Mouse (Mus musculus): ENCODE measurements at regions not wholly inside any gene's neighbourhood (a gene's known extent, or its start where the extent isn't known, plus 50 kb on each side); places are given as distances from the start of the nearest gene placed in this dataset.
"Not testable (repeated sequence)": the region's sequence is repeated elsewhere in the genome, so short reads cannot be mapped to it uniquely, and the experiment has no call there.

GRCm38 (mm10) chr13:75440051-75440450, 266.5 kb upstream of the Ell2 start:
- H3K4me1 ChIP-seq (ENCODE audit: control insufficient read depth in 2 of 2, insufficient read depth in 2 of 2, low read length in 2 of 2) = no peaks in the 10 kb centered on the region
- H3K9ac ChIP-seq (ENCODE audit: low read length) = no peak overlapping the region
- WGBS = 94% methylated on average over 6 of the region's 6 CpGs
- no peak overlapping the region for H3K27ac ChIP-seq (replicated peaks in 1 of 2; ENCODE audit: control insufficient read depth in 1 of 2, insufficient read depth in 1 of 2, low read depth in 2 of 2, low read length in 2 of 2)
- no peak overlapping the region for H3K4me2 ChIP-seq (ENCODE audit: low read length)
- H3K4me3 ChIP-seq (ENCODE audit: control insufficient read depth in 1 of 2, insufficient read depth in 1 of 2, low read depth in 1 of 2, low read length in 2 of 2) = no peak overlapping the region
- no peaks in the 10 kb centered on the region for H3K36me3 ChIP-seq (ENCODE audit: control insufficient read depth, insufficient read depth, low read length)
- H3K27me3 ChIP-seq (ENCODE audit: control insufficient read depth, insufficient read depth, low read length) = no peaks in the 10 kb centered on the region
- ATAC-seq (ENCODE audit: insufficient number of reproducible peaks, insufficient read depth, low FRiP score, low read depth) = no peak
- H3K9me3 ChIP-seq (ENCODE audit: control insufficient read depth, low read length) = no peaks in the 10 kb centered on the region

GRCm38 (mm10) chr13:75460335-75460878, 246.2 kb upstream of the Ell2 start:
- Histone ChIP-seq H3K27me3 (ENCODE audit: control insufficient read depth, insufficient read depth, low read length) (no peaks in the 10 kb centered on the region), H3K27ac (replicated peaks in 1 of 2; ENCODE audit: control insufficient read depth in 1 of 2, insufficient read depth in 1 of 2, low read depth in 2 of 2, low read length in 2 of 2) (no peak overlapping the region), H3K36me3 (ENCODE audit: control insufficient read depth, insufficient read depth, low read length) (no peaks in the 10 kb centered on the region), H3K9ac (ENCODE audit: low read length) (no peak overlapping the region), H3K4me2 (ENCODE audit: low read length) (no peak overlapping the region), H3K9me3 (ENCODE audit: control insufficient read depth, low read length) (no peaks in the 10 kb centered on the region), H3K4me1 (ENCODE audit: control insufficient read depth in 2 of 2, insufficient read depth in 2 of 2, low read length in 2 of 2) (no peaks in the 10 kb centered on the region), H3K4me3 (ENCODE audit: control insufficient read depth in 1 of 2, insufficient read depth in 1 of 2, low read depth in 1 of 2, low read length in 2 of 2) (no peak overlapping the region)
- WGBS = 38% methylated on average over 1 of the region's 1 CpGs
- ATAC-seq (ENCODE audit: insufficient number of reproducible peaks, insufficient read depth, low FRiP score, low read depth) = no peak

GRCm38 (mm10) chr13:75461273-75461672, 245.3 kb upstream of the Ell2 start:
- H3K36me3 ChIP-seq (ENCODE audit: control insufficient read depth, insufficient read depth, low read length) = no peaks in the 10 kb centered on the region
- H3K27ac ChIP-seq (replicated peaks in 1 of 2; ENCODE audit: control insufficient read depth in 1 of 2, insufficient read depth in 1 of 2, low read depth in 2 of 2, low read length in 2 of 2) = no peak overlapping the region
- ATAC-seq (ENCODE audit: insufficient number of reproducible peaks, insufficient read depth, low FRiP score, low read depth) = no peak
- H3K9me3 ChIP-seq (ENCODE audit: control insufficient read depth, low read length) = no peaks in the 10 kb centered on the region
- no peaks in the 10 kb centered on the region for H3K4me1 ChIP-seq (ENCODE audit: control insufficient read depth in 2 of 2, insufficient read depth in 2 of 2, low read length in 2 of 2)
- no peak overlapping the region for H3K4me2 ChIP-seq (ENCODE audit: low read length)
- WGBS = 59% methylated on average over 2 of the region's 2 CpGs
- no peaks in the 10 kb centered on the region for H3K27me3 ChIP-seq (ENCODE audit: control insufficient read depth, insufficient read depth, low read length)
- H3K9ac ChIP-seq (ENCODE audit: low read length) = no peak overlapping the region
- no peak overlapping the region for H3K4me3 ChIP-seq (ENCODE audit: control insufficient read depth in 1 of 2, insufficient read depth in 1 of 2, low read depth in 1 of 2, low read length in 2 of 2)

- 92% methylated on average over 2 of the region's 2 CpGs for WGBS
Observed at GRCm38 (mm10) chr13:75467225-75467624, 239.3 kb upstream of the Ell2 start.

GRCm38 (mm10) chr13:75475828-75476597, 230.5 kb upstream of the Ell2 start:
- H3K27me3 ChIP-seq (ENCODE audit: control insufficient read depth, insufficient read depth, low read length) = no peaks in the 10 kb centered on the region
- no peaks in the 10 kb centered on the region for H3K36me3 ChIP-seq (ENCODE audit: control insufficient read depth, insufficient read depth, low read length)
- H3K9me3 ChIP-seq (ENCODE audit: control insufficient read depth, low read length) = no peaks in the 10 kb centered on the region
- no peak overlapping the region for H3K4me2 ChIP-seq (ENCODE audit: low read length)
- no peak overlapping the region for H3K4me3 ChIP-seq (ENCODE audit: control insufficient read depth in 1 of 2, insufficient read depth in 1 of 2, low read depth in 1 of 2, low read length in 2 of 2)
- WGBS = 73% methylated on average over 1 of the region's 1 CpGs
- no peaks in the 10 kb centered on the region for H3K4me1 ChIP-seq (ENCODE audit: control insufficient read depth in 2 of 2, insufficient read depth in 2 of 2, low read length in 2 of 2)
- H3K27ac ChIP-seq (replicated peaks in 1 of 2; ENCODE audit: control insufficient read depth in 1 of 2, insufficient read depth in 1 of 2, low read depth in 2 of 2, low read length in 2 of 2) = no peak overlapping the region
- no peak overlapping the region for H3K9ac ChIP-seq (ENCODE audit: low read length)
- ATAC-seq (ENCODE audit: insufficient number of reproducible peaks, insufficient read depth, low FRiP score, low read depth) = no peak

More at GRCm38 (mm10) chr13:75467225-75467624, 239.3 kb upstream of the Ell2 start:
- Histone ChIP-seq H3K36me3 (ENCODE audit: control insufficient read depth, insufficient read depth, low read length) (no peaks in the 10 kb centered on the region), H3K27ac (replicated peaks in 1 of 2; ENCODE audit: control insufficient read depth in 1 of 2, insufficient read depth in 1 of 2, low read depth in 2 of 2, low read length in 2 of 2) (no peak overlapping the region), H3K4me3 (ENCODE audit: control insufficient read depth in 1 of 2, insufficient read depth in 1 of 2, low read depth in 1 of 2, low read length in 2 of 2) (no peak overlapping the region), H3K27me3 (ENCODE audit: control insufficient read depth, insufficient read depth, low read length) (no peaks in the 10 kb centered on the region), H3K4me1 (ENCODE audit: control insufficient read depth in 2 of 2, insufficient read depth in 2 of 2, low read length in 2 of 2) (no peaks in the 10 kb centered on the region), H3K9ac (ENCODE audit: low read length) (no peak overlapping the region), H3K4me2 (ENCODE audit: low read length) (no peak overlapping the region), H3K9me3 (ENCODE audit: control insufficient read depth, low read length) (no peaks in the 10 kb centered on the region)
- ATAC-seq (ENCODE audit: insufficient number of reproducible peaks, insufficient read depth, low FRiP score, low read depth) = no peak

- not testable (repeated sequence) for H3K4me1 ChIP-seq (ENCODE audit: control insufficient read depth in 2 of 2, insufficient read depth in 2 of 2, low read length in 2 of 2); H3K36me3 ChIP-seq (ENCODE audit: control insufficient read depth, insufficient read depth, low read length); ATAC-seq (ENCODE audit: insufficient number of reproducible peaks, insufficient read depth, low FRiP score, low read depth); H3K9ac ChIP-seq (ENCODE audit: low read length); H3K27ac ChIP-seq (replicated peaks in 1 of 2; ENCODE audit: control insufficient read depth in 1 of 2, insufficient read depth in 1 of 2, low read depth in 2 of 2, low read length in 2 of 2); H3K4me2 ChIP-seq (ENCODE audit: low read length); H3K27me3 ChIP-seq (ENCODE audit: control insufficient read depth, insufficient read depth, low read length); H3K4me3 ChIP-seq (ENCODE audit: control insufficient read depth in 1 of 2, insufficient read depth in 1 of 2, low read depth in 1 of 2, low read length in 2 of 2); H3K9me3 ChIP-seq (ENCODE audit: control insufficient read depth, low read length)
- WGBS = 77% methylated on average over 7 of the region's 7 CpGs
Observed at GRCm38 (mm10) chr13:75483157-75483915, 223.2 kb upstream of the Ell2 start.

- not testable (repeated sequence) for ATAC-seq (ENCODE audit: insufficient number of reproducible peaks, insufficient read depth, low FRiP score, low read depth); H3K9ac ChIP-seq (ENCODE audit: low read length); H3K4me2 ChIP-seq (ENCODE audit: low read length); H3K9me3 ChIP-seq (ENCODE audit: control insufficient read depth, low read length); H3K4me3 ChIP-seq (ENCODE audit: control insufficient read depth in 1 of 2, insufficient read depth in 1 of 2, low read depth in 1 of 2, low read length in 2 of 2); H3K36me3 ChIP-seq (ENCODE audit: control insufficient read depth, insufficient read depth, low read length); H3K4me1 ChIP-seq (ENCODE audit: control insufficient read depth in 2 of 2, insufficient read depth in 2 of 2, low read length in 2 of 2); H3K27ac ChIP-seq (replicated peaks in 1 of 2; ENCODE audit: control insufficient read depth in 1 of 2, insufficient read depth in 1 of 2, low read depth in 2 of 2, low read length in 2 of 2); H3K27me3 ChIP-seq (ENCODE audit: control insufficient read depth, insufficient read depth, low read length)
- 84% methylated on average over 2 of the region's 2 CpGs for WGBS
Observed at GRCm38 (mm10) chr13:75484252-75484651, 222.3 kb upstream of the Ell2 start.
